Mouse (Mus musculus) adrenal gland, adult 2 months (tissue): ENCODE measurements around the gene Mdfi. TPM values are rescaled to one million over a fixed set of nuclear protein-coding genes. Genes with fewer than 3 reads are reported as not detected.

ENCODE experiments used
- DNase-seq: peaks from one replicate; pipeline ENCODE4 v3.0.0; 2021
- polyA plus RNA-seq: library from polyadenylated mRNA; depleted of rRNA; stranded (reverse); fragments of >200 nt; gene quantifications from 2 replicates; pipeline ENCODE4 v1.2.3, GENCODE M21; 2012
- total RNA-seq, 2 experiments: library from RNA; stranded (reverse); gene quantifications; 2 replicates each; pipeline ENCODE4 v1.2.3; 2021

Gene Mdfi
- total and polyA plus RNA-seq, 3 experiments, result 1.2 to 15.8 (median 2.1) TPM

- peak; percentile 23 for DNase-seq
Observed at GRCm38 (mm10) chr17:47802806-47803205, 31.7 kb downstream of the Mdfi start.

GRCm38 (mm10) chr17:47797383-47797782 lies 37.1 kb downstream of the Mdfi start:
- DNase-seq, result no peak

GRCm38 (mm10) chr17:47796968-47797367 lies 37.5 kb downstream of the Mdfi start:
- no peak for DNase-seq

- DNase-seq, result peak; percentile 82
Observed at GRCm38 (mm10) chr17:47796156-47796816, 38.2 kb downstream of the Mdfi start.

GRCm38 (mm10) chr17:47795446-47795845 lies 39.0 kb downstream of the Mdfi start:
- peak; percentile 43 for DNase-seq

- DNase-seq, result peak; percentile 91
Observed at GRCm38 (mm10) chr17:47793377-47793776, 41.1 kb downstream of the Mdfi start.

- peak; percentile 80 for DNase-seq
Observed at GRCm38 (mm10) chr17:47792098-47792863, 42.2 kb downstream of the Mdfi start.

GRCm38 (mm10) chr17:47788996-47789395 lies 45.5 kb downstream of the Mdfi start:
- DNase-seq, result no peak

- no peak for DNase-seq
Observed at GRCm38 (mm10) chr17:47788306-47788705, 46.2 kb downstream of the Mdfi start.

GRCm38 (mm10) chr17:47787632-47788031 lies 46.9 kb downstream of the Mdfi start:
- no peak for DNase-seq

- peak; percentile 67 for DNase-seq
Observed at GRCm38 (mm10) chr17:47784411-47784810, 50.1 kb downstream of the Mdfi start.

- DNase-seq, result no peak
Observed at GRCm38 (mm10) chr17:47783445-47784223, 50.9 kb downstream of the Mdfi start.

- no peak for DNase-seq
Observed at GRCm38 (mm10) chr17:47782486-47782885, 52.0 kb downstream of the Mdfi start.

- DNase-seq, result peak; percentile 42
Observed at GRCm38 (mm10) chr17:47780470-47780869, 54.0 kb downstream of the Mdfi start.

- DNase-seq, result no peak
Observed at GRCm38 (mm10) chr17:47777141-47777540, 57.4 kb downstream of the Mdfi start.

- no peak for DNase-seq
Observed at GRCm38 (mm10) chr17:47773604-47774003, 60.9 kb downstream of the Mdfi start.

- no peak for DNase-seq
Observed at GRCm38 (mm10) chr17:47769389-47770299, 64.8 kb downstream of the Mdfi start.

- DNase-seq, result peak; percentile 44
Observed at GRCm38 (mm10) chr17:47768707-47769276, 65.7 kb downstream of the Mdfi start.

GRCm38 (mm10) chr17:47767456-47768141 lies 66.9 kb downstream of the Mdfi start:
- no peak for DNase-seq

- no peak for DNase-seq
Observed at GRCm38 (mm10) chr17:47767081-47767455, 67.4 kb downstream of the Mdfi start.
